Mouse (Mus musculus) brown adipose tissue, adult 24 weeks (tissue): Measurements from ENCODE around the gene Pamr1. TPM values are rescaled to one million over a fixed set of nuclear protein-coding genes. Genes with fewer than 3 reads are reported as not detected.

Experiments
- H3K27ac ChIP-seq: fragments of 200-500 bp; replicated peaks from 2 replicates; pipeline ENCODE4 v1.5.1; 2012; ENCODE audit warnings: low read depth, mild to moderate bottlenecking, low read length
- H3K4me1 ChIP-seq: fragments of 200-500 bp; 2 replicates; pipeline ENCODE4 v1.6.1; 2012; ENCODE audit warnings: low read length, mixed read lengths; ENCODE audit not compliant: control insufficient read depth, insufficient read depth, insufficient read length
- H3K4me3 ChIP-seq: fragments of 200-500 bp; 2 replicates; pipeline ENCODE4 v1.5.1; 2012; ENCODE audit warnings: low read depth, mild to moderate bottlenecking, low read length, moderate library complexity; ENCODE audit not compliant: insufficient read depth
- polyA plus RNA-seq: library from polyadenylated mRNA; stranded (reverse); fragments of >200 nt; gene quantifications from 2 replicates; pipeline ENCODE4 v1.2.4, GENCODE M21; 2012; ENCODE audit not compliant: missing spikeins, insufficient read depth, insufficient read length

Pamr1 gene
- polyA plus RNA-seq, result 2.5 and 3.3 TPM in 2 replicates

GRCm38 (mm10) chr2:102549611-102550266 lies at the start of gene Pamr1:
Gene Pamr1, plus strand, starts transcription at chr2:102550012.
- Histone ChIP-seq H3K4me1 (no peaks in the 10 kb centered on the region), H3K27ac (no peak within 1 kb of the TSS)

GRCm38 (mm10) chr2:102507633-102508032 lies 42.2 kb upstream of the Pamr1 start:
- H3K4me1 ChIP-seq, result no peaks in the 10 kb centered on the region
- no peak overlapping the region for H3K27ac ChIP-seq
- no peak overlapping the region for H3K4me3 ChIP-seq

More at GRCm38 (mm10) chr2:102549611-102550266, at the start of gene Pamr1:
- H3K4me3 ChIP-seq, result no peak within 1 kb of the TSS

- no peak overlapping the region for H3K4me3 ChIP-seq
- H3K27ac ChIP-seq, result no peak overlapping the region
- H3K4me1 ChIP-seq, result no peaks in the 10 kb centered on the region
Observed at GRCm38 (mm10) chr2:102508154-102508553, 41.7 kb upstream of the Pamr1 start.

DNA sequence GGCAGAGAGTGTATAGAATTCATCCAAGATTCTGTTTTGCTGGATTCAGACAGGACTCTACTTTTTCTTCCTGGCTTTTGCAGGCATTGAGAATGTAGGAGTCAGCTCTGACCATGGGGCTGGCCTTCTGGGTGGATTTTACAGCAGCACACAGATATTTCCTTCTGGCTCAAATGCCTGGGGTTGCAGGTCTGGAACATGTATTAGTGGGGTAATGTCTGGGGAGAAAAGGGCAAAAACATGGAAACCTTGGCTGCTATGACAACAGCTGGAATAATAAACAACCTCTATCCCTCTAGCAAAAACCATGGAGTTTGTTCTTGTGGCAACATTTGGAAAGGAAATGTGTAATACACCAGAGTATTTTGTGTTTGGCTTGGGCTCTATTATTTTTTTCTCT lies 29.9 kb upstream of the Pamr1 start:
- Histone ChIP-seq H3K27ac (no peak overlapping the region), H3K4me1 (no peaks in the 10 kb centered on the region)

GRCm38 (mm10) chr2:102527563-102527962 lies 22.2 kb upstream of the Pamr1 start:
- Histone ChIP-seq H3K27ac (no peak overlapping the region), H3K4me1 (no peaks in the 10 kb centered on the region)

More for the DNA sequence above, 29.9 kb upstream of the Pamr1 start:
- no peak overlapping the region for H3K4me3 ChIP-seq

DNA sequence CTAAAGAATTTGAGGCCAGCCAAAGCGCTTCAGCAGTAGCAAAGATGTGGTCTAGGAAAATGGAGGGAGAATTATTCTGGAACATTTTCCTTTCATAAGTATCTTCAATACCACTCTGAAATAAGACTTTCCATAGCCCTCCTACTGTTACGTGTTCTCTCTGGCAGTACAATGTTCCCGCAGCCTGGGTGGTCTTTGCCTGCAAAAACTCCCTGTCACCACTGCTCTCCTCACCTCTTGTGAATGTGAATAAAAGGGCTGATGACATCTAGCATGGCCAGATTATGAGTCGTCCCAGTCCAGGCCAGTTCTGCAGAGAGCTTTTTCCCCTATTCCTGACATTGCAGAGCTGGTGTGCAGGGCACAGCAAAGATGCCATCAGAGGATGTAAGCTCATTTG lies 16.4 kb upstream of the Pamr1 start:
- Histone ChIP-seq H3K27ac (no peak overlapping the region), H3K4me3 (no peak overlapping the region), H3K4me1 (no peaks in the 10 kb centered on the region)

More at GRCm38 (mm10) chr2:102527563-102527962, 22.2 kb upstream of the Pamr1 start:
- no peak overlapping the region for H3K4me3 ChIP-seq

DNA sequence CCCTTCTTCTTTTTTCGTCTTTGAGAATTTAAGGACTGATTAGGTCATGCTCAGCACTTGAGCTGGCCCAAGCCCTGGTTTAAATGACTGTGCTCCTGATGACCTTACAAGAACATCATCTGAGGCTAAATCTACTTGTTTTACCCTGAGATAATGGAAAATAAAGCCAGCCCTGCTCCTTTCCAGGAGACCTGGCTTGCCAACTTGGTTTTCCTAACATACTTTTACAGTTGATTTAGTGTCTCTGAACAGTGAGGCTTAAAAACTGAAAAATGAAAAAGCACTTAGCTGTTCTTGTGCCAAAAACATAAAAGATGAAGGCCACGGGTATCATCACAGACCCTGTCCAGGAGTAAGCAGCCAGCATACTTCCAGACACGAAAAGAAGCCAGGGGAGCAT lies 13.0 kb upstream of the Pamr1 start:
- Histone ChIP-seq H3K4me1 (no peaks in the 10 kb centered on the region), H3K27ac (no peak overlapping the region), H3K4me3 (no peak overlapping the region)

GRCm38 (mm10) chr2:102540438-102541230 lies 9.2 kb upstream of the Pamr1 start:
- H3K27ac ChIP-seq, result no peak overlapping the region
- no peaks in the 10 kb centered on the region for H3K4me1 ChIP-seq
- no peak overlapping the region for H3K4me3 ChIP-seq

DNA sequence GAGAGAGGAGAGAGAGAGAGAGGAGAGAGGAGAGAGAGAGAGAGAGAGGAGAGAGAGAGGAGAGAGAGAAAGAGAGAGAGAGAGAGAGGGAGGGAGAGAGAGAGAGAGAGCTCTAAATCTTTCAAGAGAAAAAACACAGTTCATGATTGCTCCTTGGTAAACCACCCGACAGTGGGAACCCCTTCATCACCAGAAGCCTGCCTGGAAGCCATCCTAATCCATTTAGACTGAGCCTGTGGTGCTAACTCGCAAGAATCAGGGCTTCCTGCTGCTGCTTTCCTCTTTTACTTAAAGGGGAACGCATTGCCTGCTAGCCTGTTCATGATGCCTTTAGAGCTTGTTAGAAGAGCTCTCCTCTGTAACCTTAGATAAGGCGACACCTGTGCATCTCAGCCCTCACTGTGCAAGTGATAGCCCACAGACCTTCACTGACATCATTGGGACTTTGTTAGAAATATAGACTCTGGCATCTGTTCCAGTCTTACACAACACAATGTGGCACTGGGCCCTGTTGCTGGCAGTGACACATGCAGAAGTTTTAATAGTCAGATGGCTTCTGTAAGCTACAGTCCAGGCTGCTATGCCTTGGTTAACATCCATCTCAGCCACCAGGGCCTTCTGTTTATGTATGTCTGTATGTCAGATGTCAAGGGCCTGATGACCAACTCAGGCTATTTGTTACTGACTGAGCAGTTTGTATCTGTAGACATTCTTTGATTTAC lies 8.2 kb upstream of the Pamr1 start:
- Histone ChIP-seq H3K27ac (no peak overlapping the region), H3K4me1 (no peaks in the 10 kb centered on the region), H3K4me3 (no peak overlapping the region)

- H3K27ac ChIP-seq, result no peak overlapping the region
- no peaks in the 10 kb centered on the region for H3K4me1 ChIP-seq
- no peak overlapping the region for H3K4me3 ChIP-seq
Observed at GRCm38 (mm10) chr2:102543961-102544719, 5.7 kb upstream of the Pamr1 start.

DNA sequence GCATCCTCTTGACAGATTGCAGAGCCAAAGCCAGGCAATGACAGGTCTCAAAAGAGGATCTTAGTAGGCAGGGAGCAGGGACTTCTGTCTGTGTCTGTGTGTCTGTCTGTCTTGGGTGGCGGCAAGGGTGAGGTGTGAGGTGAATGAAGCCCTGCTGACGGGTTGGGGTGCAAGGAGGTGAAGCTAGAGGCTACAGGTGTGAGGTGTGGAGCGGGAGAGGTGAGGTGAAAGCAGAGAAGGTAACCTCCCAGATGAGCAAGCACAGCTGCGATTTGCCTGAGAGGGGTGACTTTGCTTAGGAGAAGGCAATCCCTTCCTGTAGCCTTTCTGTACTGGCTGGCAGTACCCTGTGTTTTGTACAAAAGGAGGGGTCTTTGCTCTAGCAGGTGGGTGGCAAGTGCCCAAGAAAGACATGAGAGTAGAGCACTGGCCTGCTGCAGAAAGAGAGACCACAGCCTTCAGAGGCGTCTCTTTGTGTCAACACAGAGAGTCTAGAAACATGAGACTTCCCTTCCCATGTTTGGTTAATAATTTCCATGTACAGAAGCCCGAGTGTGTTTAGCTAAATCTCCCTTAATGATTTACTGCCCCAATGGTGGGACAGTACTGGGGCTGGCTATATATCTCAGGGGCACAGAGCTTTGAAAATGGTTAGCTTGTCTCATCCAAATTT lies 1.2 kb downstream of the Pamr1 start:
- Histone ChIP-seq H3K4me1 (no peaks in the 10 kb centered on the region), H3K4me3 (no peak overlapping the region), H3K27ac (no peak overlapping the region)

- no peak overlapping the region for H3K4me3 ChIP-seq
- no peak overlapping the region for H3K27ac ChIP-seq
- no peaks in the 10 kb centered on the region for H3K4me1 ChIP-seq
Observed at GRCm38 (mm10) chr2:102551594-102551993, 1.8 kb downstream of the Pamr1 start.

DNA sequence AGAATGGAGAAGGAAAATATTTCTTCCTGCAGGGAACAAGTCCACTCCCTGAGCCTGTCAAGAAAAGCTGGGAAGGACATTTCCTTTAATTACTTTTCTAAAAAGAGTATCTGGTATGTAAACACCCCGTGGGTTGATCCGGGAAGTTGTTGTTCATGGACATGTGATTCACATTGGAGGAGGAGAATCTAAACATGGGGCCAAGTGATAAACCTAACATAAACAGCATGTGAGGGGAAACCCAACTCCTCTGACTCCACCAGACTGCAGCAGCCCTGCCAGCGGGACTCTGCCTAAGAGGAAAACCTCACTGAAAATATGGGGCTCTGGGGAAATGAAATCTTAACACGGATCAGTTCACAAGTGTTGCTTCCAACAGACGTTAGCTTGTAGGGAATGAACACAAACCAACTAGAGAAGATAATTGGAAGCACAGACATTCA lies 2.3 kb downstream of the Pamr1 start:
- Histone ChIP-seq H3K4me3 (no peak overlapping the region), H3K27ac (no peak overlapping the region), H3K4me1 (no peaks in the 10 kb centered on the region)

DNA sequence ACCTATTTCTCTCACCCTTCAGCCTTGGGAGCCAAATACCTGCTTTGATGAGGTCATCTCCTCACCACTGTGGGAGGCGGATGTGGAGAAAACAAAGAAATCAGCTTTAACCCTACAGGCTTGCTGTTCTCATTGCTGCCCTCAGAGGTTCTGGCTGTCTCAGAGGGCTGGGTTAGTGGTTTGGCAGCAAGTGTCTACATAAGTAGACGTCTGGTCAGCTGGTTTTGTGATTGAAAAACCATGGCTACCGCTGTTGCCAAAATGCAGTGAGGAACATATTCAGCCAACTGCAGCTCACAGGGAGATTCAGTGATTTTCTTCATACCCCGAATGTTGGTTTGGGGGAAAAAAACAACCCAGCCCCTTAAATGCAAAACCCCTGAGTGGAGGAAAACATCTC lies 7.3 kb downstream of the Pamr1 start:
- Histone ChIP-seq H3K4me3 (no peak overlapping the region), H3K27ac (no peak overlapping the region), H3K4me1 (no peaks in the 10 kb centered on the region)
